Mouse (Mus musculus): Measurements from ENCODE around the gene Arpc3. TPM values are rescaled to one million over a fixed set of nuclear protein-coding genes. Genes with fewer than 3 reads are reported as not detected.

The Arpc3 gene
- total and polyA plus RNA-seq, 2 experiments from 2014 or later = 134 to 188 TPM

- WGBS = 17% methylated on average over 19 of the region's 19 CpGs
- Histone ChIP-seq H3K27me3 (ENCODE audit: insufficient read depth, low read length) (no peaks in the 10 kb centered on the region), H3K27ac (ENCODE audit: low read depth, low read length) (peak overlapping the region; percentile 73), H3K4me3 (ENCODE audit: low read depth, low read length) (peak overlapping the region; percentile 82), H3K4me1 (ENCODE audit: insufficient read depth, low read length) (peaks cover 5% of the 10 kb centered on the region; the same call in 1 of the 2 replicates), H3K4me2 (ENCODE audit: low read depth, low read length, poor library complexity, severe bottlenecking) (peak overlapping the region; percentile 69), H3K9ac (replicated peaks; ENCODE audit: low read length, poor library complexity, severe bottlenecking) (peak overlapping the region; percentile 90), H3K36me3 (ENCODE audit: insufficient read depth, low read length) (peaks cover 6% of the 10 kb centered on the region; the same call in 1 of the 2 replicates), H3K9me3 (ENCODE audit: low read length) (no peaks in the 10 kb centered on the region)
- DNase-seq (ENCODE audit: low spot score) (peak; percentile 14), ATAC-seq (ENCODE audit: low FRiP score) (peak; percentile 13; the same call in 1 of the 2 replicates)
- no peak for TF ChIP-seq CTCF (IDR thresholded peaks at IDR 0.05)
Observed at GRCm38 (mm10) chr5:122392227-122393004, 738 bp downstream of the Arpc3 start.

- Histone ChIP-seq H3K27ac (ENCODE audit: low read depth, low read length) (no peak overlapping the region), H3K27me3 (ENCODE audit: insufficient read depth, low read length) (no peaks in the 10 kb centered on the region), H3K9ac (replicated peaks; ENCODE audit: low read length, poor library complexity, severe bottlenecking) (no peak overlapping the region), H3K36me3 (ENCODE audit: insufficient read depth, low read length) (peaks cover 8% of the 10 kb centered on the region; the same call in 1 of the 2 replicates), H3K4me2 (ENCODE audit: low read depth, low read length, poor library complexity, severe bottlenecking) (no peak overlapping the region), H3K9me3 (ENCODE audit: low read length) (no peaks in the 10 kb centered on the region), H3K4me1 (ENCODE audit: insufficient read depth, low read length) (peaks cover 5% of the 10 kb centered on the region; the same call in 1 of the 2 replicates), H3K4me3 (ENCODE audit: low read depth, low read length) (no peak overlapping the region)
- no peak for ATAC-seq (ENCODE audit: low FRiP score)
- WGBS = 40% methylated on average over 2 of the region's 2 CpGs
- DNase-seq (ENCODE audit: low spot score) = peak; percentile 81
- peak; percentile 86 for TF ChIP-seq CTCF (IDR thresholded peaks at IDR 0.05)
Observed at GRCm38 (mm10) chr5:122393887-122394286, 2.2 kb downstream of the Arpc3 start.

- Histone ChIP-seq H3K36me3 (ENCODE audit: insufficient read depth, low read length) (peaks cover 18% of the 10 kb centered on the region; the same call in 1 of the 2 replicates), H3K9ac (replicated peaks; ENCODE audit: low read length, poor library complexity, severe bottlenecking) (no peak overlapping the region)
- 89% methylated on average over 10 of the region's 10 CpGs for WGBS
Observed at GRCm38 (mm10) chr5:122396791-122397190, 5.1 kb downstream of the Arpc3 start.

GRCm38 (mm10) chr5:122397495-122397894 is 5.8 kb downstream of the Arpc3 start:
- Histone ChIP-seq H3K4me2 (ENCODE audit: low read depth, low read length, poor library complexity, severe bottlenecking) (no peak overlapping the region), H3K27me3 (ENCODE audit: insufficient read depth, low read length) (no peaks in the 10 kb centered on the region), H3K36me3 (ENCODE audit: insufficient read depth, low read length) (peaks cover 23% of the 10 kb centered on the region), H3K9me3 (ENCODE audit: low read length) (no peaks in the 10 kb centered on the region), H3K9ac (replicated peaks; ENCODE audit: low read length, poor library complexity, severe bottlenecking) (no peak overlapping the region), H3K27ac (ENCODE audit: low read depth, low read length) (no peak overlapping the region), H3K4me1 (ENCODE audit: insufficient read depth, low read length) (peaks cover 3% of the 10 kb centered on the region; the same call in 1 of the 2 replicates), H3K4me3 (ENCODE audit: low read depth, low read length) (no peak overlapping the region)
- no peak for ATAC-seq (ENCODE audit: low FRiP score)
- WGBS = 92% methylated on average over 8 of the region's 8 CpGs
- TF ChIP-seq CTCF (IDR thresholded peaks at IDR 0.05) = no peak
- DNase-seq (ENCODE audit: low spot score) = no peak

More at GRCm38 (mm10) chr5:122396791-122397190, 5.1 kb downstream of the Arpc3 start:
- Histone ChIP-seq H3K4me3 (ENCODE audit: low read depth, low read length) (no peak overlapping the region), H3K9me3 (ENCODE audit: low read length) (no peaks in the 10 kb centered on the region), H3K4me2 (ENCODE audit: low read depth, low read length, poor library complexity, severe bottlenecking) (no peak overlapping the region), H3K27me3 (ENCODE audit: insufficient read depth, low read length) (no peaks in the 10 kb centered on the region), H3K27ac (ENCODE audit: low read depth, low read length) (no peak overlapping the region), H3K4me1 (ENCODE audit: insufficient read depth, low read length) (peaks cover 5% of the 10 kb centered on the region; the same call in 1 of the 2 replicates)
- no peak for ATAC-seq (ENCODE audit: low FRiP score)
- no peak for DNase-seq (ENCODE audit: low spot score)
- no peak for TF ChIP-seq CTCF (IDR thresholded peaks at IDR 0.05)

- no peak for ATAC-seq (ENCODE audit: low FRiP score)
- no peaks in the 10 kb centered on the region for H3K27me3 ChIP-seq (ENCODE audit: insufficient read depth, low read length)
Observed at GRCm38 (mm10) chr5:122399871-122400270, 8.2 kb downstream of the Arpc3 start.

GRCm38 (mm10) chr5:122400628-122401302 is 9.1 kb downstream of the Arpc3 start:
- no peak for ATAC-seq (ENCODE audit: low FRiP score)
- TF ChIP-seq CTCF (IDR thresholded peaks at IDR 0.05) = no peak

More at GRCm38 (mm10) chr5:122399871-122400270, 8.2 kb downstream of the Arpc3 start:
- 94% methylated on average over 8 of the region's 8 CpGs for WGBS
- Histone ChIP-seq H3K9ac (replicated peaks; ENCODE audit: low read length, poor library complexity, severe bottlenecking) (no peak overlapping the region), H3K4me1 (ENCODE audit: insufficient read depth, low read length) (no peaks in the 10 kb centered on the region), H3K36me3 (ENCODE audit: insufficient read depth, low read length) (peaks cover 46% of the 10 kb centered on the region), H3K9me3 (ENCODE audit: low read length) (no peaks in the 10 kb centered on the region), H3K27ac (ENCODE audit: low read depth, low read length) (no peak overlapping the region), H3K4me3 (ENCODE audit: low read depth, low read length) (no peak overlapping the region), H3K4me2 (ENCODE audit: low read depth, low read length, poor library complexity, severe bottlenecking) (no peak overlapping the region)
- no peak for TF ChIP-seq CTCF (IDR thresholded peaks at IDR 0.05)
- DNase-seq (ENCODE audit: low spot score) = no peak

More at GRCm38 (mm10) chr5:122400628-122401302, 9.1 kb downstream of the Arpc3 start:
- H3K27ac ChIP-seq (ENCODE audit: low read depth, low read length) = no peak overlapping the region
- DNase-seq (ENCODE audit: low spot score) = no peak
- H3K9me3 ChIP-seq (ENCODE audit: low read length) = no peaks in the 10 kb centered on the region
- no peak overlapping the region for H3K9ac ChIP-seq (replicated peaks; ENCODE audit: low read length, poor library complexity, severe bottlenecking)
- no peaks in the 10 kb centered on the region for H3K4me1 ChIP-seq (ENCODE audit: insufficient read depth, low read length)
- 84% methylated on average over 18 of the region's 18 CpGs for WGBS
- peaks cover 55% of the 10 kb centered on the region for H3K36me3 ChIP-seq (ENCODE audit: insufficient read depth, low read length)
- H3K27me3 ChIP-seq (ENCODE audit: insufficient read depth, low read length) = no peaks in the 10 kb centered on the region
- H3K4me2 ChIP-seq (ENCODE audit: low read depth, low read length, poor library complexity, severe bottlenecking) = no peak overlapping the region
- H3K4me3 ChIP-seq (ENCODE audit: low read depth, low read length) = no peak overlapping the region
